Mouse (Mus musculus) embryonic facial prominence, embryonic 12.5 days (tissue): ENCODE results near the gene Adcy7. TPM values are rescaled to one million over a fixed set of nuclear protein-coding genes. Genes with fewer than 3 reads are reported as not detected.
A peak's percentile ranks its signal among the peaks of the same experiment; 100 is the strongest.

Source experiments
- ATAC-seq: fragments of 200-750 bp; cut with Nextera tagmentation; 2 replicates; pipeline ENCODE4 v1.8.0; 2017; ENCODE audit not compliant: insufficient number of reproducible peaks, insufficient read depth, low FRiP score, low TSS enrichment
- H3K27ac ChIP-seq: fragments of 300-500 bp; sonication (generic); 2 replicates; pipeline ENCODE4 v1.5.1; 2016; ENCODE audit warnings: mild to moderate bottlenecking
- H3K27me3 ChIP-seq: fragments of 300-500 bp; sonication (generic); 2 replicates; pipeline ENCODE4 v1.6.1; 2016; ENCODE audit warnings: mild to moderate bottlenecking, moderate library complexity
- H3K36me3 ChIP-seq: fragments of 300-500 bp; sonication (generic); 2 replicates; pipeline ENCODE4 v1.6.1; 2016; ENCODE audit warnings: mild to moderate bottlenecking
- H3K4me1 ChIP-seq: fragments of 300-500 bp; sonication (generic); 2 replicates; pipeline ENCODE4 v1.6.1; 2016
- H3K4me2 ChIP-seq: fragments of 300-500 bp; sonication (generic); replicated peaks from 2 replicates; pipeline ENCODE4 v1.6.1; 2016; ENCODE audit warnings: mild to moderate bottlenecking, moderate library complexity
- H3K4me3 ChIP-seq: fragments of 300-500 bp; sonication (generic); 2 replicates; pipeline ENCODE4 v1.5.1; 2016; ENCODE audit warnings: mild to moderate bottlenecking
- H3K9ac ChIP-seq: fragments of 300-500 bp; sonication (generic); 2 replicates; pipeline ENCODE4 v1.6.1; 2016; ENCODE audit warnings: mild to moderate bottlenecking, moderate library complexity
- H3K9me3 ChIP-seq: fragments of 300-500 bp; sonication (generic); 2 replicates; pipeline ENCODE4 v1.6.1; 2016; ENCODE audit warnings: mild to moderate bottlenecking, moderate library complexity
- WGBS: fragments of 180-500 bp; shearing (Covaris S2); methylation state at CpG from one replicate; pipeline ENCODE4 v1.1.7; 2016; 5-methylcytosine and 5-hydroxymethylcytosine counted together
- polyA plus RNA-seq: library from polyadenylated mRNA; unstranded; fragments of >200 nt; fragmentation: Nextera tagmentation; extraction: Ambion mirVana; gene quantifications from 2 replicates; pipeline ENCODE4 v1.2.1, GENCODE M21; 2016

Adcy7 gene
- polyA plus RNA-seq, 1 experiment from 2014 or later, result 4.1 TPM

DNA sequence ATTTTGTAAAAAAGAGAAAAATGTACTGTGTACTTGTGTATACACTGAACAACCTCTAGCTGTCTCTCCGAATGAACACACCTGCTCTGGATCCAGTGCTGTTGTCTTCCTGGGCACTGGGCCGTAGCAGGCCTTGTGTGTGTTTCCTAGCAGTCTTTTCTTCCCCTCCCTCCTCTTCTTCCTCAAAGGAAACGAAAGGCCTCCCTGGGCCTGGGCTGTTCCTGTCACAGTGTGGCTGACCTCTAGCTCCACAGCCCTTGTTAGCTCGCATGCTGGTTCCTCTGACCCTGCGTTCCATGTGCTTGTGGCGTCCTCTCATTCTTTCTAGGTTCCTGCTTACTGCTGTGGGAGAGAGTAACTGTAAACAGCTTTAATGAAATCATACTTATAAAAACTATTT lies 14.2 kb upstream of the Adcy7 start:
- Histone ChIP-seq H3K4me1 (0 out of 2 replicates have a peak, but pooled peaks cover under 1% of the 10 kb centered on the region), H3K27me3 (no peaks in the 10 kb centered on the region), H3K36me3 (peaks cover 15% of the 10 kb centered on the region; the same call in 1 of the 2 replicates), H3K4me2 (no peak overlapping the region), H3K9me3 (no peaks in the 10 kb centered on the region), H3K27ac (no peak overlapping the region), H3K4me3 (no peak overlapping the region), H3K9ac (no peak overlapping the region)
- WGBS, result 64% methylated on average over 6 of the region's 6 CpGs
- no peak for ATAC-seq

DNA sequence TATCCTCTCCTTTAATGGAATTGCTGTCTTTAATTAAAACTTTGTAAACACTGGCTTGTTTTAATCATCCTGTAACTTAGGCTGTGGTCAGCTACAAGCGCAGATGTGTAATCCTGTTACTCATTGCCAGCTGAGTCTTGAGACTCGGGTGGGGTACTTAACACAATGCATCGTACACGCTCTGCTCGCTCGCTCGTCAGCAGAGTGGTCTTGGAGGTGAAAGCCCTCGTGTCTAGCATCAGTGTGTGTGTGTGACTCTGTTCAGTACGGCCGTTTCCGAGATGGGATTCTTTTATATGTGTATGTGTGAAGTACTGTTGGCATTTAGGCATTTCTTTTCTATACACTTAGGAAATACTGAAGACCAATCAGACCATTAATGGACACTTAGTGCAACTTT lies 13.7 kb upstream of the Adcy7 start:
- no peak overlapping the region for H3K27ac ChIP-seq

DNA sequence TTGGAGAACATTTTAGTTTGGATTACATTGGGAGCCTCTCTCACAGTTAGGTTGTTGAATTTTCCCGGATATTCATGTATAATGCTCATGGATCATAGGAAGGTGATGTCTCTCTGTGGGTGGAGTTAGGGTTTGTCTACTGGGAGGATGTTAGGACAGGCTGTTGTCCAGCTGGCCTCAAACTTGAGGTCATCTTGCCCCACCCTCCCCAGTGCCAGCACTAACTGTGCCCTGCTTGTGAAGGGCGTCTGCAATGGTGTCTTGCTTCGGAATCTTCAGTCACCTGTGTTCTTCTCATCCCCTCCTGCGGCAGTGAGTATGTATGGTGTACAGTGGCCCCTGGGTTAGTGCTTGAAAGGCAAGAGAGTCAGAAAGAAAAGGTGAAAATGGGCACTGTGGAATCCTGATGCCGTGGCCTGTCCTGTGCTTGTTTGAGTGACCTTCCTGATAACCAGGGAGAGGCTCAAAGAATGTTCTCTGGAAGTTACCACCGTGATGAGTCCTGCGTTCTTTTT lies 11.7 kb upstream of the Adcy7 start:
- Histone ChIP-seq H3K9me3 (no peaks in the 10 kb centered on the region), H3K36me3 (peaks cover 10% of the 10 kb centered on the region; the same call in 1 of the 2 replicates), H3K4me1 (peaks cover 13% of the 10 kb centered on the region; the same call in 1 of the 2 replicates), H3K9ac (no peak overlapping the region), H3K27me3 (no peaks in the 10 kb centered on the region), H3K27ac (no peak overlapping the region), H3K4me3 (no peak overlapping the region), H3K4me2 (no peak overlapping the region)
- ATAC-seq, result no peak
- WGBS, result 91% methylated on average over 7 of the region's 7 CpGs

More for the DNA sequence above, 13.7 kb upstream of the Adcy7 start:
- H3K9me3 ChIP-seq, result no peaks in the 10 kb centered on the region
- H3K36me3 ChIP-seq, result peaks cover 15% of the 10 kb centered on the region; the same call in 1 of the 2 replicates
- ATAC-seq, result no peak
- H3K4me3 ChIP-seq, result no peak overlapping the region
- H3K9ac ChIP-seq, result no peak overlapping the region
- 0 out of 2 replicates have a peak, but pooled peaks cover 5% of the 10 kb centered on the region for H3K4me1 ChIP-seq
- H3K4me2 ChIP-seq, result no peak overlapping the region
- no peaks in the 10 kb centered on the region for H3K27me3 ChIP-seq
- WGBS, result 81% methylated on average over 11 of the region's 11 CpGs

DNA sequence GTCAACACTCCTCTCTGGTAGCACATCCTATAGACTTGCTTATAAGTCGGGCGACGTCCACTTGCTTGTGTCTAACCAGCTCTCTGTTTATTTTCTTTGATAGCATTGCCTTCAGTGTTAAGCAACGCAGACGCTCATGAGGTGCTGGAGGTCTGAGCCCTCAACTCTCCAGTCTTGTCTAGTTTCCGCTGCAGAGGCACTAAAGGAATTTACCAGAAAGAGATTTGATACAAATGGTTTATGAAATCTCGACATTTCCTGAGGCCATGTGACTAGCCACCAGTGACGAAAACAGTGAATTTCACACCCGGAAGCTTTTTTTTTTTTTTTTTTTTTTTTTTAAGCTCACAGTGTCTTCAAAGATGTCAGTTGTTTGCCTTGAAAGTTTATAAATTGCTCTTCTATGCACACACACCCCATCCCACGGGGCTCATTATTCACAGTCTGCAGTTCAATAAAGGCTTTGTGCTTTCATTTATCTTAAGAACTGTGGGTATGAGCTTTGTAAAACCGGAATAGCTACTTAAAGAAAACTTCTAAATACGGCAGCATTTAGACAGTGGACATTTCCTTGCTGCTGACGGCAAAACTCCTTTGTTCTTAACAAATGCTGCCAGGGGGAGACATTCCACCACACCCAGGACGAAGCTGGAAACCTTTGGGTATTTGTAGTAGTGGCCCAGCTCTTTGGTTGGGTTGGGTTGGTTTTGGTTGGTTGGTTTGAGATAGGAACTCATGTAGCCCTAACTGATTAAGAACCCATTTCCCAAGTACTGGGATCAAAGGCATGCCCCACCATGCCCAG lies 9.2 kb upstream of the Adcy7 start:
- Histone ChIP-seq H3K36me3 (no peaks in the 10 kb centered on the region), H3K27ac (no peak overlapping the region), H3K9me3 (no peaks in the 10 kb centered on the region), H3K4me2 (no peak overlapping the region), H3K27me3 (no peaks in the 10 kb centered on the region), H3K4me1 (peaks cover 17% of the 10 kb centered on the region), H3K4me3 (no peak overlapping the region), H3K9ac (no peak overlapping the region)
- WGBS, result 53% methylated on average over 14 of the region's 14 CpGs
- no peak for ATAC-seq

DNA sequence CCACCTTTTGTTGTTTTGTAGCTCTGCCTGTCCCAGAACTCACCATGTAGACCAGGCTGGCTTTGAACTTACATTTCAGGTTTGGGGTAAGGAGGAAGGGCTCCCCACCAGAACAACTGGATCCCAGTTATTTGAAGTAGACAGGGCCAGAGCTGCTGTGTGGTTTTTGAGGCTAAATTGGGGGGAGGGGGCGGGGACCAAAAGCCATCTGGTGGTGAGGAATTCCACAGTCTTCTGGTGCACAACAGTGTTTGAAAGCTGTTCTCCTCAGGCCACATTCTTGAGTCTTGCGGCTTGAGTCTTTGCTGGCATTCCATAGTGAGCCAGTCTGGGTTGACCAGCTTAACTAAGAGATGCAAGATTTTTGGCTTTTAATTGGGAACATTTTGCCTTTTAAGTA lies 6.7 kb upstream of the Adcy7 start:
- no peaks in the 10 kb centered on the region for H3K27me3 ChIP-seq
- no peak overlapping the region for H3K4me2 ChIP-seq
- no peaks in the 10 kb centered on the region for H3K36me3 ChIP-seq
- no peaks in the 10 kb centered on the region for H3K9me3 ChIP-seq
- peaks cover 17% of the 10 kb centered on the region for H3K4me1 ChIP-seq
- H3K9ac ChIP-seq, result no peak overlapping the region
- no peak overlapping the region for H3K4me3 ChIP-seq
- 8% methylated on average over 2 of the region's 2 CpGs for WGBS
- peak overlapping the region; percentile 54; the same call in 1 of the 2 replicates for H3K27ac ChIP-seq
- ATAC-seq, result no peak

DNA sequence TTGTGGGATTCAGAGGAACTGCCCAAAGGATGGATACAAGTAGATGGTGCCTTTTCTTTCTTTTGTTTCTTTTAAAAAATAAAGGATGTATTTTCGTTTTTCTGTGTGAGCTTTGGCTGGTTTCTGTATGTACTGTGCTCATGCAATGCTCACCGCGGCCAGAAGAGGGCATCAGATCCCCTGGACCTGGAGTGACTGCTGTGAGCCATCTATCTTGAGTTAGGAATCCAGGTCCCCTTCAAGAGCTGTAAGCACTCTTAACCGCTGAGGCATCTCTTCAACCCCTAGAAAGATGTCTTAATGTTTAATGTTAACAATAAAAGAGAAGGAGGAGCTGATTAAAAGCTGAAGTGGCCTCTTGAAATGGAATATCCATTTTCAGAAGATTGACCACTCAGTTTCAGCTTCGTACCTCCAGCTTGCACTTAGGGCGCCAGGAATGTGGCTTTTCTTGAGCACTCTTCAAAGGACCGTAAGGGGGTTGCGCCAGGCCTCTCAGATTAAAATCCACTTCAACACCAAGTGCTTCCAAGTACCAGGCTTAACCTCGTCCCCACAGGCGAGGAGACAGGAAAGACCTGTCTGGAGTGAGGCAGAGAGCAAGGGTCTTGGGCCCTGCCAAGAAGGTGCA lies 5.9 kb upstream of the Adcy7 start:
- no peak overlapping the region for H3K4me3 ChIP-seq
- WGBS, result 49% methylated on average over 10 of the region's 10 CpGs
- H3K36me3 ChIP-seq, result no peaks in the 10 kb centered on the region
- no peak overlapping the region for H3K4me2 ChIP-seq
- ATAC-seq, result no peak
- peak overlapping the region; percentile 54; the same call in 1 of the 2 replicates for H3K27ac ChIP-seq
- peaks cover 4% of the 10 kb centered on the region; the same call in 1 of the 2 replicates for H3K27me3 ChIP-seq
- peaks cover 17% of the 10 kb centered on the region for H3K4me1 ChIP-seq
- no peaks in the 10 kb centered on the region for H3K9me3 ChIP-seq
- no peak overlapping the region for H3K9ac ChIP-seq

DNA sequence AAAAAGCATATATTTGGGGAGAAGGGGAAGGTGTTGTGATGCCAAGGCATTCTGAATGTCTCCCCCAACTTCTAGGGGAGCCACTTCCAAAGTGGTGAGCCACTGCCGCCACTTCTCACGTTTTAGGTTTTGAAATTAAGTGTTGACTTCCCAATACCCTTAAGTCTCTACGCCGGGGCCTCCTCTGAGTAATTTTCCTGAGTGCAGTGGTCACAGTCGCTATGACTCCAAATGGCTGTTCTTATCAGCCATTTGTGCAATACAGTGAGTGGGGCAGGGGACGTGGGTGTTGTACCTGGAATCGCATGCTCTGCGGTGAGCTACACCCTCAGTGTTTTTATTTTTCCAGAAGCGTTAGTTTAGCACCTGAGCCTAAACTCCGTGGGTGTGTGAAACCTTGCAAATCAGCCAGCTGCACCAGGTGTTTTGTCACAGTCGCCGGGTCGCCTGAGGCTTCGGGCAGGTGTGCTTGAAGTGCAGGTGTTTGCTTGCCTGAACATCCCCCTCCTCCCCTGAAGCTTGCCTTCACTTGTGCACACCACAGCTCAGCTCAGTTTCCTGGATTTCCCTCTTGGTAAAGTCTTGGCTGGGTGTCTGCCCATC lies 5.3 kb upstream of the Adcy7 start:
- H3K4me1 ChIP-seq, result peaks cover 17% of the 10 kb centered on the region
- WGBS, result 84% methylated on average over 14 of the region's 14 CpGs
- H3K4me2 ChIP-seq, result no peak overlapping the region
- no peak overlapping the region for H3K9ac ChIP-seq
- no peaks in the 10 kb centered on the region for H3K36me3 ChIP-seq
- H3K9me3 ChIP-seq, result no peaks in the 10 kb centered on the region
- H3K27me3 ChIP-seq, result peaks cover 4% of the 10 kb centered on the region; the same call in 1 of the 2 replicates
- H3K4me3 ChIP-seq, result no peak overlapping the region
- no peak overlapping the region for H3K27ac ChIP-seq
- no peak for ATAC-seq

DNA sequence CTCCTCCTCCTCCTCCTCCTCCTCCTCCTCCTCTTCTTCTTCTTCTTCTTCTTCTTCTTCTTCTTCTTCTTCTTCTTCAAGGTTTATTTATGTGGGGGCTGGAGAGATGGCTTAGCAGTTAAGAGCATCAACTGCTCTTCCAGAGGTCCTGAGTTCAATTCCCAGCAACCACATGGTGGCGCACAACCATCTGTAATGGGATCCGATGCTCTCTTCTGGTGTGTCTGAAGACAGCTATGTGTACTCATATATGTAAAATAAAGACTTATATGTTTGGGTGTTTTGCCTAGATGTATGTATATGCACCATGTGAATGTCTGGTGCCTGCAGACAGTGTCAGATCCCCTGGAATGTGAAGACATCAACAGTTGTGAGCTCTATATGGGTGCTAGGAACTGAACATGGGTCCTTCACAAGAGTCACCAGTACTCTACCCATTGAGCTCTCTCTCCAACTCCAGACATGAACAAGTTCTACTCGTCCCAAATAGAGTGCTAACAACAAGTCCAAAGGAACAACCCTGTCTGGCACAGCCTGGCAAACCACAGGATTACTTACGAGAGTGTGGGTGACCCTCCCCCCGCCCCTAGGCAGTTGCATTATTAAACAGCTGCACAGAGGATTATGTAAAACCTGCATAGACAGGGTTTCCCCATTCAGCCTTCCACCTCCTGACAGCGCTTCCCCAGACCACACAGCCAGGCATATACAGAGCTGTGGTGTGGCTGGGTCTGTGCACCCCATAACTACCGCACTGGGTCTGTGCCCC lies 2.9 kb upstream of the Adcy7 start:
- Histone ChIP-seq H3K9ac (no peak overlapping the region), H3K4me3 (no peak overlapping the region), H3K4me2 (no peak overlapping the region), H3K27me3 (peaks cover 22% of the 10 kb centered on the region), H3K36me3 (no peaks in the 10 kb centered on the region), H3K9me3 (no peaks in the 10 kb centered on the region), H3K4me1 (peaks cover 16% of the 10 kb centered on the region), H3K27ac (no peak overlapping the region)
- 57% methylated on average over 7 of the region's 7 CpGs for WGBS
- ATAC-seq, result no peak

DNA sequence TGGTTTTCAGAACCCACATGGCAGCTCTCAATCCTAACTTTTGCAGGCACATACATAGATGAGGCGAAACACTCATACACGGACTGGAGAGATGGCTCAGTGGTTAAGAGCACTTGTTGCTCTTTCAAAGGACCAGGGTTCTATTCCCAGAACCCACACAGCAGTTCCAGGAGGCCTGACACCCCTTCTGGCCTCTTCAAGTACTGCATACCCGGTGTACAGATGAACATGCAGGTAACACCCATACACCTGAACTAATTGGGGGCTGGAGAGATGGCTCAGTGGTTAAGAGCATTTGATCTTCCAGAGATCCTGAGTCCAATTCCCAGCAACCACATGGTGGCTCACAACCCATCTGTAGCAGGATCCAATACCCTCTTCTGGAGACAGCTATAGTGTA lies 2.1 kb upstream of the Adcy7 start:
- ATAC-seq, result no peak
- H3K27me3 ChIP-seq, result peaks cover 22% of the 10 kb centered on the region
- no peak overlapping the region for H3K4me3 ChIP-seq
- H3K27ac ChIP-seq, result no peak overlapping the region
- H3K9me3 ChIP-seq, result no peaks in the 10 kb centered on the region
- no peak overlapping the region for H3K9ac ChIP-seq
- no peak overlapping the region for H3K4me2 ChIP-seq
- 76% methylated on average over 3 of the region's 3 CpGs for WGBS
- H3K36me3 ChIP-seq, result no peaks in the 10 kb centered on the region
- peaks cover 13% of the 10 kb centered on the region for H3K4me1 ChIP-seq

DNA sequence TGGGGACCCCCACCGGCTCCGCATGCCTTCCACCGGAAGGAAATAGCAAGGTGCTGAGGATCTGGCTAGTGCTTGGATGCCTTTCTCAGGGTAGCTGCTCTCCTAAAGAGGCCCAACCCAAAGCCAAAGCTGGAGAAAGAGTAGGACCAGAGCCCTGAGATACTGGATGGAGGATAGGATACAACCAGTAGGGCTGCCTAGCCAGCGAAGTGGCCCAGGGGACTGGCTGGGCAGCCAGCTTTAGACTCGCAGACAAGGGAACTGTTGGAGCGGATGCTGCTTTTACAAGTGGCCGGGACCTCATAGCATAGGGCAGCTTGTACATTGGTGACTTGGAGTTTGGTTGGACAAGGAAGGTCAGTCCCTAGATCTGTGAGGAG lies 838 bp downstream of the Adcy7 start:
- H3K4me2 ChIP-seq, result peak overlapping the region; percentile 91
- no peak overlapping the region for H3K27ac ChIP-seq
- no peak for ATAC-seq
- WGBS, result 65% methylated on average over 7 of the region's 7 CpGs
- H3K9ac ChIP-seq, result peak overlapping the region; percentile 52; the same call in 1 of the 2 replicates
- H3K27me3 ChIP-seq, result peaks cover 22% of the 10 kb centered on the region
- H3K36me3 ChIP-seq, result no peaks in the 10 kb centered on the region
- peaks cover 5% of the 10 kb centered on the region; the same call in 1 of the 2 replicates for H3K4me1 ChIP-seq
- H3K9me3 ChIP-seq, result no peaks in the 10 kb centered on the region
- peak overlapping the region; percentile 42 for H3K4me3 ChIP-seq

DNA sequence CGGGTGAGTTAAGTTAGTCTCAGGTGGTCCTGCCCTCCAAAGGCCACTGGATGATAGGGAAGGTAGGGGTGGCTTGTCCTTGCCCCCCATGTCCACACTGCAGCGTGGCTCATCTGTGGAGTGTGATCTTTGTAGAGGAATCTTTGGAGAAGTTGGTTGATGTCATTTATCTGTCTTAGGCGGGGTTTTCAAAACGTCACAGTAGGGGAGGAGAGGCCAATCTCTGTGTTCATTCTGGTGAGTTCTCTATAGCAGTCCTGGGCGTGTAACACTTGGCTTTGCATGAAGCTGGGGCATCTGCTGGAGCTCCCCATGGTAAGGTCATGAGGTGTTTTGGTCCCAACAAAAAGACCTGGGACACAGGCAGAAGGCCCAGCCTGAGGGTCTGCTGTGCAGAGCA lies 1.9 kb downstream of the Adcy7 start:
- WGBS, result 87% methylated on average over 5 of the region's 5 CpGs
- Histone ChIP-seq H3K9me3 (no peaks in the 10 kb centered on the region), H3K27me3 (peaks cover 22% of the 10 kb centered on the region), H3K4me3 (no peak overlapping the region), H3K36me3 (no peaks in the 10 kb centered on the region), H3K9ac (no peak overlapping the region), H3K4me2 (no peak overlapping the region), H3K4me1 (peaks cover 5% of the 10 kb centered on the region; the same call in 1 of the 2 replicates), H3K27ac (no peak overlapping the region)
- ATAC-seq, result no peak
